Mouse (Mus musculus) heart, embryonic 15.5 days (tissue): ENCODE results near the gene Tnfsfm13. TPM values are rescaled to one million over a fixed set of nuclear protein-coding genes. Genes with fewer than 3 reads are reported as not detected.

Experiments
- ATAC-seq: fragments of 200-750 bp; cut with Nextera tagmentation; replicated peaks from 2 replicates; pipeline ENCODE4 v1.8.0; 2017; ENCODE audit warnings: low read depth, moderate TSS enrichment; ENCODE audit not compliant: insufficient number of reproducible peaks, insufficient read depth, low FRiP score
- H3K27ac ChIP-seq: fragments of 300-500 bp; sonication (generic); 2 replicates; pipeline ENCODE4 v1.5.1; 2015; ENCODE audit warnings: mild to moderate bottlenecking, inconsistent platforms
- H3K27me3 ChIP-seq: fragments of 300-500 bp; sonication (generic); 2 replicates; pipeline ENCODE4 v1.6.1; 2015; ENCODE audit warnings: inconsistent platforms
- H3K36me3 ChIP-seq: fragments of 300-500 bp; sonication (generic); 2 replicates; pipeline ENCODE4 v1.6.1; 2015; ENCODE audit warnings: mild to moderate bottlenecking, inconsistent platforms
- H3K4me1 ChIP-seq: fragments of 300-500 bp; sonication (generic); replicated peaks from 2 replicates; pipeline ENCODE4 v1.6.1; 2015; ENCODE audit warnings: inconsistent platforms
- H3K4me2 ChIP-seq: fragments of 300-500 bp; sonication (generic); 2 replicates; pipeline ENCODE4 v1.6.1; 2015; ENCODE audit warnings: inconsistent platforms, mild to moderate bottlenecking, moderate library complexity
- H3K4me3 ChIP-seq: fragments of 300-500 bp; sonication (generic); 2 replicates; pipeline ENCODE4 v1.5.1; 2015; ENCODE audit warnings: mild to moderate bottlenecking, inconsistent platforms
- H3K9ac ChIP-seq: fragments of 300-500 bp; sonication (generic); 2 replicates; pipeline ENCODE4 v1.6.1; 2015; ENCODE audit warnings: mild to moderate bottlenecking, inconsistent platforms
- H3K9me3 ChIP-seq: fragments of 300-500 bp; sonication (generic); replicated peaks from 2 replicates; pipeline ENCODE4 v1.6.1; 2016; ENCODE audit warnings: inconsistent platforms
- WGBS: fragments of 180-500 bp; shearing (Covaris S2); methylation state at CpG from one replicate; pipeline ENCODE4 v1.1.7; 2015; ENCODE audit warnings: mixed read lengths; 5-methylcytosine and 5-hydroxymethylcytosine counted together
- polyA plus RNA-seq: library from polyadenylated mRNA; unstranded; fragments of >200 nt; fragmentation: Nextera tagmentation; extraction: Ambion mirVana; gene quantifications from 2 replicates; pipeline ENCODE4 v1.2.1, GENCODE M21; 2015

The Tnfsfm13 gene
- polyA plus RNA-seq, 1 experiment from 2014 or later = 2.9 TPM

- Histone ChIP-seq H3K9me3 (no peaks in the 10 kb centered on the region), H3K4me1 (peaks cover 38% of the 10 kb centered on the region), H3K27me3 (no peaks in the 10 kb centered on the region), H3K4me2 (peak overlapping the region; percentile 8; the same call in 1 of the 2 replicates), H3K9ac (no peak overlapping the region), H3K36me3 (no peaks in the 10 kb centered on the region), H3K4me3 (no peak overlapping the region), H3K27ac (peak overlapping the region; percentile 82)
- 9% methylated on average over 4 of the region's 4 CpGs for WGBS
- no peak for ATAC-seq
Observed at GRCm38 (mm10) chr11:69686377-69686776, 9.5 kb downstream of the Tnfsfm13 start.

- 0 out of 2 replicates have a peak, but pooled peaks have one; percentile 12 for ATAC-seq
Observed at GRCm38 (mm10) chr11:69685526-69686148, 10.3 kb downstream of the Tnfsfm13 start, which contains the start of gene Tnfsf13. Gene Tnfsf13 (minus strand): TSS chr11:69685784.

GRCm38 (mm10) chr11:69684936-69685335 lies 11.0 kb downstream of the Tnfsfm13 start:
- Histone ChIP-seq H3K9me3 (no peaks in the 10 kb centered on the region), H3K4me1 (peaks cover 51% of the 10 kb centered on the region), H3K4me3 (no peak overlapping the region), H3K27ac (peak overlapping the region; percentile 82), H3K4me2 (no peak overlapping the region), H3K36me3 (0 out of 2 replicates have a peak, but pooled peaks cover 4% of the 10 kb centered on the region), H3K27me3 (no peaks in the 10 kb centered on the region), H3K9ac (no peak overlapping the region; the same call in 1 of the 2 replicates)
- ATAC-seq = no peak
- 82% methylated on average over 6 of the region's 6 CpGs for WGBS

More at GRCm38 (mm10) chr11:69685526-69686148, 10.3 kb downstream of the Tnfsfm13 start, which contains the start of gene Tnfsf13:
- 42% methylated on average over 10 of the region's 10 CpGs for WGBS
- Histone ChIP-seq H3K27me3 (no peaks in the 10 kb centered on the region), H3K9ac (no peak within 1 kb of the TSS; the same call in 1 of the 2 replicates), H3K27ac (peak within 1 kb of the TSS; percentile 82), H3K4me2 (peak within 1 kb of the TSS; percentile 27; the same call in 1 of the 2 replicates), H3K4me1 (peaks cover 44% of the 10 kb centered on the region), H3K9me3 (no peaks in the 10 kb centered on the region), H3K4me3 (no peak within 1 kb of the TSS), H3K36me3 (no peaks in the 10 kb centered on the region)

GRCm38 (mm10) chr11:69684128-69684745 lies 11.7 kb downstream of the Tnfsfm13 start:
- no peak overlapping the region for H3K4me3 ChIP-seq
- H3K9me3 ChIP-seq = no peaks in the 10 kb centered on the region
- H3K4me2 ChIP-seq = no peak overlapping the region
- H3K9ac ChIP-seq = no peak overlapping the region
- H3K27me3 ChIP-seq = no peaks in the 10 kb centered on the region
- no peak for ATAC-seq
- WGBS = 74% methylated on average over 12 of the region's 12 CpGs
- no peak overlapping the region for H3K27ac ChIP-seq
- H3K4me1 ChIP-seq = peaks cover 55% of the 10 kb centered on the region
- H3K36me3 ChIP-seq = peaks cover 8% of the 10 kb centered on the region; the same call in 1 of the 2 replicates

- no peak for ATAC-seq
- peaks cover 55% of the 10 kb centered on the region for H3K4me1 ChIP-seq
- no peak overlapping the region for H3K4me3 ChIP-seq
- H3K9me3 ChIP-seq = no peaks in the 10 kb centered on the region
- no peak overlapping the region for H3K9ac ChIP-seq
- no peaks in the 10 kb centered on the region for H3K27me3 ChIP-seq
- H3K27ac ChIP-seq = peak overlapping the region; percentile 95; the same call in 1 of the 2 replicates
- H3K4me2 ChIP-seq = no peak overlapping the region
- WGBS = 70% methylated on average over 7 of the region's 7 CpGs
- H3K36me3 ChIP-seq = peaks cover 14% of the 10 kb centered on the region
Observed at GRCm38 (mm10) chr11:69683576-69683975, 12.3 kb downstream of the Tnfsfm13 start.

GRCm38 (mm10) chr11:69682840-69683533 lies 12.9 kb downstream of the Tnfsfm13 start:
- Histone ChIP-seq H3K27me3 (no peaks in the 10 kb centered on the region), H3K36me3 (peaks cover 19% of the 10 kb centered on the region), H3K4me1 (peaks cover 55% of the 10 kb centered on the region), H3K4me2 (peak overlapping the region; percentile 89), H3K4me3 (peak overlapping the region; percentile 79), H3K9me3 (no peaks in the 10 kb centered on the region), H3K27ac (peak overlapping the region; percentile 95), H3K9ac (peak overlapping the region; percentile 80)
- no peak for ATAC-seq
- WGBS = 21% methylated on average over 12 of the region's 12 CpGs

- peak overlapping the region; percentile 95 for H3K27ac ChIP-seq
Observed at GRCm38 (mm10) chr11:69682209-69682839, 13.6 kb downstream of the Tnfsfm13 start.

GRCm38 (mm10) chr11:69681314-69682208 lies 14.3 kb downstream of the Tnfsfm13 start, which contains the start of gene Senp3:
Gene Senp3 (minus strand): TSS chr11:69682084.
- Histone ChIP-seq H3K36me3 (peaks cover 33% of the 10 kb centered on the region), H3K4me3 (peak within 1 kb of the TSS; percentile 79), H3K9me3 (no peaks in the 10 kb centered on the region), H3K4me1 (peaks cover 50% of the 10 kb centered on the region), H3K4me2 (peak within 1 kb of the TSS; percentile 89), H3K9ac (peak within 1 kb of the TSS; percentile 80), H3K27me3 (no peaks in the 10 kb centered on the region), H3K27ac (peak within 1 kb of the TSS; percentile 95)
- WGBS = under 1% methylated on average over 76 of the region's 80 CpGs
- peak; percentile 94 for ATAC-seq

More at GRCm38 (mm10) chr11:69682209-69682839, 13.6 kb downstream of the Tnfsfm13 start:
- 20% methylated on average over 24 of the region's 24 CpGs for WGBS
- Histone ChIP-seq H3K9me3 (no peaks in the 10 kb centered on the region), H3K4me1 (peaks cover 55% of the 10 kb centered on the region), H3K9ac (peak overlapping the region; percentile 80), H3K4me2 (peak overlapping the region; percentile 89), H3K36me3 (peaks cover 26% of the 10 kb centered on the region), H3K4me3 (peak overlapping the region; percentile 79), H3K27me3 (no peaks in the 10 kb centered on the region)
- no peak for ATAC-seq

- H3K4me1 ChIP-seq = peaks cover 37% of the 10 kb centered on the region
Observed at GRCm38 (mm10) chr11:69680136-69680855, 15.6 kb downstream of the Tnfsfm13 start.

More at GRCm38 (mm10) chr11:69680136-69680855, 15.6 kb downstream of the Tnfsfm13 start:
- WGBS = 87% methylated on average over 30 of the region's 30 CpGs
- ATAC-seq = no peak
- peaks cover 45% of the 10 kb centered on the region for H3K36me3 ChIP-seq
- peak overlapping the region; percentile 89 for H3K4me2 ChIP-seq
- H3K9ac ChIP-seq = peak overlapping the region; percentile 80
- no peak overlapping the region for H3K27ac ChIP-seq
- peak overlapping the region; percentile 79 for H3K4me3 ChIP-seq
- no peaks in the 10 kb centered on the region for H3K27me3 ChIP-seq
- H3K9me3 ChIP-seq = no peaks in the 10 kb centered on the region
